Mouse (Mus musculus) gastrocnemius, adult 8-10 months (tissue): Measurements from ENCODE around the gene Sin3b. TPM values are rescaled to one million over a fixed set of nuclear protein-coding genes. Genes with fewer than 3 reads are reported as not detected.
A peak's percentile ranks its signal among the peaks of the same experiment; 100 is the strongest.
"Not testable (repeated sequence)": the region's sequence is repeated elsewhere in the genome, so short reads cannot be mapped to it uniquely, and the experiment has no call there.

Experiments used
- DNase-seq, 2 experiments: peaks; one replicate each; pipeline ENCODE4 v3.0.0; 2022; ENCODE audit warnings: low spot score in 2 of 2
- total RNA-seq, 4 experiments: library from RNA; stranded (reverse); gene quantifications; 2 replicates each; pipeline ENCODE4 v1.2.4; 2022

Gene Sin3b
- 10 to 100 TPM; 31.2 to 39.4 (median 33.8) TPM for total RNA-seq

GRCm38 (mm10) chr8:72722769-72723650 lies at the start of gene Sin3b:
Sin3b (plus strand) TSS chr8:72723285.
- DNase-seq = peak; percentile 92 to 93

- DNase-seq = no peak
Observed at GRCm38 (mm10) chr8:72674184-72674583, 48.9 kb upstream of the Sin3b start.

- no peak for DNase-seq
Observed at GRCm38 (mm10) chr8:72676436-72676835, 46.6 kb upstream of the Sin3b start.

GRCm38 (mm10) chr8:72676844-72677243 lies 46.2 kb upstream of the Sin3b start:
- not testable (repeated sequence) for DNase-seq

- DNase-seq = no peak
Observed at GRCm38 (mm10) chr8:72677331-72677730, 45.8 kb upstream of the Sin3b start.

- peak in 1 of 2 experiments; percentile 16 for DNase-seq
Observed at GRCm38 (mm10) chr8:72680133-72680532, 43.0 kb upstream of the Sin3b start.

GRCm38 (mm10) chr8:72682051-72682687 lies 40.9 kb upstream of the Sin3b start:
- DNase-seq = no peak

- no peak for DNase-seq
Observed at GRCm38 (mm10) chr8:72683010-72683521, 40.0 kb upstream of the Sin3b start.

GRCm38 (mm10) chr8:72683572-72684099 lies 39.4 kb upstream of the Sin3b start:
- not testable (repeated sequence) for DNase-seq

- no peak for DNase-seq
Observed at GRCm38 (mm10) chr8:72698349-72698926, 24.6 kb upstream of the Sin3b start.

GRCm38 (mm10) chr8:72712569-72712968 lies 10.5 kb upstream of the Sin3b start:
- no peak for DNase-seq

GRCm38 (mm10) chr8:72716594-72716993 lies 6.5 kb upstream of the Sin3b start:
- DNase-seq = no peak

- no peak for DNase-seq
Observed at GRCm38 (mm10) chr8:72720541-72720940, 2.5 kb upstream of the Sin3b start.

GRCm38 (mm10) chr8:72723651-72724001 lies 541 bp downstream of the Sin3b start:
- no peak for DNase-seq

- DNase-seq = no peak
Observed at GRCm38 (mm10) chr8:72728636-72729035, 5.6 kb downstream of the Sin3b start.

GRCm38 (mm10) chr8:72735001-72735400 lies 11.9 kb downstream of the Sin3b start:
- no peak for DNase-seq

GRCm38 (mm10) chr8:72736868-72737267 lies 13.8 kb downstream of the Sin3b start:
- DNase-seq = no peak

GRCm38 (mm10) chr8:72746061-72746460 lies 23.0 kb downstream of the Sin3b start:
- peak; percentile 10 to 24 for DNase-seq

GRCm38 (mm10) chr8:72749846-72750245 lies 26.8 kb downstream of the Sin3b start:
- no peak for DNase-seq

GRCm38 (mm10) chr8:72750266-72750665 lies 27.2 kb downstream of the Sin3b start:
- DNase-seq = no peak

GRCm38 (mm10) chr8:72751126-72751525 lies 28.0 kb downstream of the Sin3b start:
- DNase-seq = no peak

GRCm38 (mm10) chr8:72752289-72752688 lies 29.2 kb downstream of the Sin3b start:
- no peak for DNase-seq
